Mouse (Mus musculus): ENCODE results near the gene Scamp1.

Scamp1 gene

DNA sequence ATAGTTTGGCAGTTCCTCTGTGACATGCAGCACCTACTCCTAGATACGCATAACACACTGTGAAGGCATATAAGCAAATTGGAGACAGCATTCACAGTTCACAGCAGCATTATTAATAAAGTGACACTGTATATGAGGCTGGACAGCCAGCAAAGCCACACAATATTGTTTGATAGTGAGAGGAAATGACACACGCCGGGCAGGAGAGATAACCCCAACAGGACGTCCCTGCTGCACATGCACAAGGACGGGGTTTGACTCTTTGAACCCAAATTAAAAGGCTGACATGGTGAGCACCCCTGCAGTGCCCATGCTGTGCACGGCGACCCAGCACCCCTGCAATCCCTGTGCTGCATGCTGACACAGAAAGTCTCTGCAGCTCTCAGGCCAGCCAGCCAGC lies 17.5 kb downstream of the Scamp1 start:
- no peak for DNase-seq

DNA sequence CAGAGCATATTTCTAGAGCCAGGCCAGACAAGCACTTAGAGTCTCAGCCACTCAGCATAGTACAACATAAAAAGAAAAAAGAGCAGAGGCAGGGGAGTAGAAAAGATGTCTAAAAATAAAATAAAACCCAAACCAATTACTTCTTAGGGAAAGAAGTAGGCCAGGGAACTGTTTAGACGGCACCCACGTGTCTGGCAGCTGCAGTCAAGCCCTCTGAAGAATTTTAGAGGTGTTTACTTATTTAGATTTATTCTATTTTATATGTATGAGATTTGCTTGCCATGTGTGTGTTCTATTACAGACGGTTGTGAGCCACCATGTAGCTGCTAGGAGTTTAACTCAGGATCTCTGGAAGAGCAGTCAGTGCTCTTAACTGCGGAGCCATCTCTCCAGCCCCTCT lies 18.5 kb downstream of the Scamp1 start:
- no peak for DNase-seq

DNA sequence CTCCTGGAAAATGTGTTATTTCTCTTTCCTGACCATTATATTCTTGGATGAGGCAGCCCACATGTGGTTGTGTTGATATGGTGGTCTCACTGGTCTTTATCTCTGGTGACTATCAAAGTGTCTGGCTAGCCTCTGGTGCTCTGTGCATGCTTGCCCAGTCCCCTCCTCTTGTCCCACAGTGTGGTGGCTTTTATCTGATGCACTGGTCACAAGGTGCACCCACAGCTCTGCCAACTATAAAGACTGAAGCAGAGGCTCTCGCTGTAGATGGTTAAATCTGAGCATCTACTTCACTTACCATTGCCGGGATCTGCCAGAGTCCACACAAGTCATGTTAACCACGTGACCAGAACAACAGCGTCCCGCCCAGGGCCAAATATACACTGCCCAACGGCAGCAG lies 19.1 kb downstream of the Scamp1 start:
- DNase-seq = no peak

DNA sequence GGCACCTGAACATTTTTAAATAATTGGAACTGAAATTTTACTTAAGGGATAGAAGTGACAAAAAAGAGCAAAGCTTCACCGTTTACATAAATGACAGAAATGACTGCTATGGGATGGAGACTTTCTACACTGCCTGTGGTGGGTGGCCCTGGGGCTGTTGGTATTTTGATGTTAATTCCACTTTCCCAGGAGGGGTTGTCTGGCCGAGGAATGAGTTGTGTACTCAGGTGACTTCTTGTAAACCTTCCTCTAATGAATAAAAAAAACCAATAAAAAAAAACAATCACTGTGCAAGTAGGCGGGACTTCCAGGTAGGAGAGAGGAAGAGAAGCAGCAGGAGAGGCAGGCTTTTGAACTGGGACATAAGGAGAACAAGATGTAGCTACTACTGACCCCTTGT lies 20.4 kb downstream of the Scamp1 start:
- no peak for DNase-seq

DNA sequence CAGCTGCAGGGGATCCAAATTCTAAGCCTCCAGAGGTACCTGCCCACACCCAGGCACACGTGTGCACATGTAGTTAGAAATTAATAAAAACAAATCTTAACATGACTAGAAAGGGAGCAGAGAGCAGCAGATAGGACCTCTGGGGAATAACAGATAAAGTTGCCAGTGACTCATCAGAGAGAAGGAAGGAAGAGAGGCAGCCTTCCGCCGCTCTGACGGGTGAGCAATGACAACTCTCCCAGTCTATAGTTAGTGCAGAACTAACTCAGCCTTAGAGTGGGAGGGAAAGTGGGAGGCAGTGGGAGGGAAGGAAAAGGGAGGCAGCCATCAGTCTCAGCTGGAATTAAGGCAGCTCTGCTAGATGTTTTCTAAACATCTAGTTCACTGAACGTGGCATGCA lies 21.7 kb downstream of the Scamp1 start:
- no peak for DNase-seq

DNA sequence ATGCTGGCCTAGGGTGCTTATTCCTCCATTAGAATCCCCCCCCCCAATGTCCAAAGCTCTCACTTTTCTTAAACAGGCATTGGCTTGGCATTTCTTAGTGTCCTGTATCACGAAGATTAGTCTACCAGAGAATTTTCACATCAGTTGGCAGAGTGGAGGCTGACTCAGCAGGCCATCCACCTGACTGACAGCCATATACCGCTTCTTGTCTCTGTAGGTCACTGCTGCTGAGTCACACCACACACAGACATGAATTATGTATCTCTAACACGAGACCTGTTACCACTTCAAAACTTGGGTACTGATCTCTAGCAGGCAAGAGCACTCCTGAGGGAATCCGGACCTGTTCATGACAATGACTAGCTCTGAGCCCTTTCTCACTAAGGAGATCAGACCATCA lies 23.1 kb downstream of the Scamp1 start:
- DNase-seq = no peak

DNA sequence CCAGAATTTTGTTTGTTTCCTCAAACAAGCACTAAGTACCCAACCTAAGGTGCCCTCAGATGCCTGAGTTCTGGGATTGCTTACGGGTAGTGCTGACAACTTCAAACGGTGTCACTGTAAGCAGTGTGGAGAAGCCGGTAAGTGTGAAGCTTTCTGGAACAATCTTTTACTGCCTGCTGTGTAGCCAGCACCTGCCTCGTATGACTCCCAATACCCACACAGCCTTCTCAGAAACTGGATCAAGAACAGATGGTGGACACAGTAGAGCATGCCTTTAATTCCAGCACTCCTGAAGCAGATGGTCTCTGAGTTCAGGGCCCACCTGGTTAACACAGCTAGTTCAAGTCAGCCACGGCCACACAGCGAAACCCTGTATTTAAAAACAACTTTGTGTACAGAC lies 24.0 kb downstream of the Scamp1 start:
- no peak for DNase-seq

DNA sequence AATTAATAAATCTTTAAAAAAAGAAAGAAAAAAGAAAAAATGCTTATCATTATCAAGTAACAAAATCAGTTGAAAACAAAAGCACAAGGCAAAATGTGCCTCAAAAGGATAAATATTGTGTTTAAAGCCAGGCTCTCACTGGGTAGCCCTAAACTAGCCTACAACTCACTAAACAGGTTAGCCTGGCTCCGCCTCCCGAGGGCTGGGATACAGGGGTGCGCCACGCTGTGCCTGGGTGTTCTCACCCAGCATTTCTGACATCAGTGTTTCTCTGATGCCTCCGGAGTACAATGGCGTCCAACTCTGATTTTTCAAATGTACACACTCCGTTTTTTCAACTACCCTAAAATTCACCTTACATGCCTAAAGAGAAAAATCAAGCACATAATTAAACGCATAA lies 24.7 kb downstream of the Scamp1 start:
- no peak for DNase-seq

DNA sequence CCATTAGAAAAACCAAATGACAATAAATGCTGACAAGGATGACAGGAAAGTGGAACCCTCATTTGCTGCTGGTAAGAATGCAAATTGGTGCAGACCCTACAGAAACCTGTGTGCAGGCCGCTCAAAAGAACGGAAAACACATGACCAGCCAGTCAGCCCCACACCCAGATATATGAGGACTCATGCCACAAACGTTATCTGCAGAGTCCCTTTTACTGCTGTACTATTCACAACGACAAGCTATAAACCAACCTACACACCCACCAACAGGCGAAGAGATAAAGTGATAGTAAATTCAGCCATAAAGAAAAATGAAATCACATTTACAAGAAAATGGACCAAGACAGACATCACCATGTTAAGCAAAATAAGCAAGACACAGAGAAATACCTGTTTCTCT lies 26.4 kb downstream of the Scamp1 start:
- DNase-seq = no peak

DNA sequence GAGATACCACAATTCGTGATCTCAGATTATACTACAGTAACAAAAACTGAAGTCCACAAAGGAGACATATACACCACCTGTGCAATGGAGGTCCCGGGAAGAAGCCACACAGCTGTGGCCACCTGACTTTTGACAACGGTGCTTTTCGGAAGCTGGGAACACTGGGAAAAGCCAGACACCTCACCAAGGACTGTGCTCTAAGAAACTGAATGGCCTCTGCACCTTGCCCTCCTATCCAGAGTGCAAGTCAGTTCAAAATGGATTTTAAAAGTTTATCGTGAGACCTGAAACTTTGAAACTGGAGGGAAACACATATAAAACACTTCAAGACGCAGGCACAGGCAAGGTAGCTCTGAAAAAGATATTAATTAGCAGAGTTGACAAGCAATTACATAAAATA lies 27.1 kb downstream of the Scamp1 start:
- peak; percentile 22 for DNase-seq

DNA sequence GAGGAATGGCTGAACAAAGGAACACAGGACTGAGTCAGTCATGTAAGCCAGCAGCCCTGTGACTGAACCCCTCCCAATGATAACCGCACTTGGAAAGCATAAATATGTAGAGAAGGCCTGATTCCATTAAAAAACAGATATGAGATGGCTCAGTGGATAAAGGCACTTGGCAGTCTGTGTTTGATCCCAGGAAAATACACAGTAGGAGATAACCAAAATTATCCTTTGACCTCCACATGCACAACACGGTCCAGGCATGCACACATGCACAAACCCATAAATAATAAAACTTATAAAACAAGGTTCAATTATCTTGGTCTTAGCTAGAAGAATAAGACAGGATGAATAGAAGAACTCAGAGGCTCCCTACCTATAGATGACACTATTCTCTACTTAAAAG lies 27.9 kb downstream of the Scamp1 start:
- DNase-seq = no peak

DNA sequence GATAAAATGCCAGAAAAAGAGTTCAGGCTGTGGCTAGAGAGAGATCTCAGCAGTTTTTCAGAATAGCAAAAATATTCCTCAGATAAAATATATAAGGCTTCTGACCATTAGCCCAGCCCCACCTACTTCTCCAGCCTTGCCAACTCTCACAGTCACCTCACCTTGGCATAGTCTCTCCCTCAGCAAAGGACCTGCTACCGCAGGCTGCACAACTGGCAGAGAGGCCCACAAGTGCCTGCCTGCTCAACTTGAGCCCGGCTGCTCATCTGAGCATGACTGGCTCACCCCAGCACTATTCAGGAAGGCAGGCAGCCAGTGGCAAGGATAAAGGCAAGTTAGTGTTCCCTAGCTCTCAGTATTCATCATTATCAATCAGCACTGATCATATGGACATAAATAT lies 30.5 kb downstream of the Scamp1 start:
- DNase-seq = peak; percentile 58

DNA sequence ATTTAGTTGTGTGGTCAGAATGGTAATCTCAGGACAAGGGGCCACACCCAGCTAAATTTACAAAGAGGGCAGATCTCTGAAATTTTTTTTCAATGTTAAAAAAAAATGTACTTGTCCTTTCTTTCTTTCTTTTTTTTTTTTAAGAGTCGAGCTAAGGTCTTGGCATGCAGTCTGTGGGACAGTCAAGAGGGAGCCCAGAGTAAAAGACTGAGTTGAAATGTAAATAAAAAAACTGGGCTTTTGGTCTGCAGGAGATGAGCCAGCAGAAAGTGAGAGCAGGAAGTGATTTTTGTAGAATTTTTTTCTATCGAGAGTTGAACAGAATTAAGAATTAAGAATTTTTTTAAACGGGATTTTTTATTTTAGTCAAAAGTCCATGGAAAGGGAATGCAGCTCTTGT lies 31.4 kb downstream of the Scamp1 start:
- DNase-seq = no peak

DNA sequence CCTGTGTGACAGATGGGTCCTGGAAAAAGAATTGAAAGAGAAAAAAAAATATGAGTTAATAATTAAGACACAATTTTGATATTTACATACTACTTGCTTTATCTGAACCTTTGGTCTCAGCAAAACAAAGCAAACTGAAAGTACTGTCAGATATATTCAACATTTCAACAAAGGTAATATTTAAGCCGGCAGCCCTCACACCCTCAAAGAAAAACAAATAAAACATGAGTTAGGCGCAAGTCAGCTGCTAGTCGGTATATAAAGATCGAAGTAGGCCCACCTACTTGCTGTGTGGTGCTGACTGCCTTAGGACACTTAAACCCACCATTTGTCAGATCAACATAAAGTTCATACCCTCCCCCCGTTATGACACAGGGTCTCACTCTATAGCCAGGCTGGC lies 32.6 kb downstream of the Scamp1 start:
- DNase-seq = no peak

DNA sequence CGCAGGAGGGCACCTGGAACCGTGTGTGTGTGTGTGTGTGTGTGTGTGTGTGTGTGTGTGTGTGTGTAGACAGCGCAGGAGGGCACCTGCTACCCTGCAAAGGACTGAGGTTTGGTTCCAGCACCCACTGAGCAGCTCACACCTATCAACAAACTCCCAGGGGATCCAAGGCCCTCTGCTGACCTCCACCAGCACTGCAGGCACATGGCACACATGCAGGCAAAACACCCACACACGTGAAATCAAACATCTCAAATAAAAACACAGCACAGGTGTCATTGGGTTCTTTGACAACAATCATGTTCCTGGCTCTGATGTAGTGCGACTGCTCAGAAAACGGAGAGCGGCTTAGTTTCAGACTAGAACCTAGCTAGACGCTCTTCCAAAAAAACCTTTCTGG lies 34.9 kb downstream of the Scamp1 start:
- DNase-seq = no peak

DNA sequence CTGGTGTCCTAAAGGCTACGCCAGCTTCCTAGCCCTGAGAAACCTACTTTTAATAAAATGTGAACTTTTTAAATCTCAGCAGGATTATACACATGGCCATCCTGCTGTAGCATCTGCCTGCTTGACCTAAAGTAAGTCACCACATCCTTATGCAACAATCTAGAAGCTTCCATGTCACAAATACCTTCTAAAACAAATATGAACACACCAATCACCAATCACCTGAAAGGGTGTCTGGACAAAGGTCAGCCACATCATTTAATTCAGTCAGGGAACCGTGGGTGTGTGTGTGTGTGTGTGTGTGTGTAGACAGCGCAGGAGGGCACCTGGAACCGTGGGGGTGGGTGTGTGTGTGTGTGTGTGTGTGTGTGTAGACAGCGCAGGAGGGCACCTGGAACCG lies 35.5 kb downstream of the Scamp1 start:
- no peak for DNase-seq

DNA sequence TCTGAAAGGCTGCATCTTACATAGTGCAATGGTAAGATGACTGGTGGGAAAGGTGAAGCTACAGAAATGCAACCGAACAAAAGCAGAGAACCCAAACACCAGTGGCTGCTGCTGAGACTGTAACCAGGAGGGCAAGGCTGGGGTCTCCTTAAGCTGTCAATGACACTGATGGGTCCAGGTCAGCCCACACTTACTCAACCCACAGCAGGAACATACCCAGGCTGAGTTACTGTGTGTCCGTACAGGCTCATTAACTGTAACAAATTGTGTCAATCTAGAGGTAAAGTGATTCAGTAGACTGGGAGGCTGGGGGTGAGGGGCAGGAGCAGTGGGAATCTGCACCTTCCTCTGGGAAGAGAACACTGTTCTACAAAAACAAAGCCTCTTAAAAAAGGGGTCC lies 42.8 kb downstream of the Scamp1 start:
- DNase-seq = no peak

DNA sequence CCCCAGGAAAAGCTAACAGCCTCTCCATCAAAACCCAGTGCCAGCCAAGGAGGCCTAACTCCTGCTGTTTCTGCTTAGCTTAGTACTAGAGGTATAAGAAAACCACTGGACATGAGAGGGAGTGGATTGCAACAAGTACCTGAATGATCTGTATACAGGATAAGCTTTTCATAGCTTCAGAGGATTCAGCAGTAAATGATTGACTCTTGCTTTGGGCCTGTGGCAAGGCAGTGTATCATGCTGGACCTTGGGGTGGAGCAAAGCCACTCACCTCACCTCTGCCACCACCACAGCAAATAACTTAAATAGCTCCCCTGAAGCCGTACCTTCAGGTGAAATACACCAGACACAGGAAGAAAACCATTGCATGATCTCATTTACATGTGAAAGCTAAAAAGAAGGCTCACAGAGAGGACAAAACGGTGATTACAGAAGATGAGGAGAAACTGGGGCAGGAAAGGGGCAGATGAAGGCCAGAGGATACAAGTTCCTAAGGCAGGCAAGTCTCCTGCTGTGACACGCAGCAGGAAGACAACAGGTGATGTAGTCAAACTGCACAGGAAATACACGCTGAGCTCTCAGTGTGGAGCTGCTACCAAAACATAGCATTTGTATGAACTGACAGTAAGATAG lies 43.6 kb downstream of the Scamp1 start:
- no peak for DNase-seq

DNA sequence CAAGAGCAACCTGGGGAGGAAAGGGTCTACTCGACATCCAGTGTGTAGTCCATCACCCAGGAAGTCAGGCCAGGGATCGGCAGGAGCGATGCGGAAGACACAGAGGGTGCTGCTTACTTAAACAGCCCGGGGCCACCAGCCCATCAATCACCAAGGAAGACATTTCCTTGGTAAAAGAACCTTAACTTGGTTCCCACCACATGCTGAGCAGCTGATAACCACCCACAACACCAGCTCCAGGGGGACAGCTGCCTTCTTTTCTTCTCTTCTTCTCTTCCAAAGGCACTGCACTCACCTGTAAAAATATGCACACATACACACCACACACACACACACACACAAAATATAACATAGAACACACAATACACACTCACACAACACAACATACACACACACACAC lies 44.8 kb downstream of the Scamp1 start:
- no peak for DNase-seq

DNA sequence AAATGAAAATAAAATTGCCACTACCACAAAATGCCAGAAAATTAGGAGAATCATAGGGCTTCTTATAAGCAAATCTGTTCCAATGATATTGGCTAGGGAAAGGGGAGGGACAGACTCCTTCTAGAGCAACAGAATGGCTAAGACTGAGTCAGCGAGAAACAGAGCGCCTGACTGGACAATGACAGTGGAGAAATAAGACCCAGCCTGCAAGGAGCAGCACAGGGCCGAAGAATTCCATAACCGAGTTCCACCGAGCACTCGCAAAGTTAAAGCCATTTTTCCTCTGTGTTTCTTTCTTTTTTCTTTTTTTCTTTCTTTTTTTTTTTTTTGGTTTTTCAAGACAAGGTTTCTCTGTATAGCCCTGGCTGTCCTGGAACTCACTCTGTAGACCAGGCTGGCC lies 45.5 kb downstream of the Scamp1 start:
- no peak for DNase-seq

DNA sequence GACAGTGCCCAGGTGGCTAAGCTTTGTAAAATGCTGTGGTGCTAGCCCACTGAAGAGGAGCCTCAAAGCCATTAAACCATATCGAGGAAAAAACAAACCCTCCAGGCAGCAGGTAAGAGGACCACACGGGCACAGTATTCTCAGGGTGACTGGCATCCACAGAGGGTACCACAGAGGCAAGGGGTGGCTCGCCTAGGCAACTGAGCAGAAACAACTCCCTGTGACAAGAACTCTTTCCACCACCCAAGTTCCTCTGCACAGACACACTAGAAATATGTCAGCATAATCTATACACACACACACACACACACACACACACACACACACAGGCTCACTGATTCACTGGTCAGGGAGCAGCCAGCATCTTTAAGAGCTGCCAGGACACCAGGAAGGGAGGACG lies 46.2 kb downstream of the Scamp1 start:
- no peak for DNase-seq

DNA sequence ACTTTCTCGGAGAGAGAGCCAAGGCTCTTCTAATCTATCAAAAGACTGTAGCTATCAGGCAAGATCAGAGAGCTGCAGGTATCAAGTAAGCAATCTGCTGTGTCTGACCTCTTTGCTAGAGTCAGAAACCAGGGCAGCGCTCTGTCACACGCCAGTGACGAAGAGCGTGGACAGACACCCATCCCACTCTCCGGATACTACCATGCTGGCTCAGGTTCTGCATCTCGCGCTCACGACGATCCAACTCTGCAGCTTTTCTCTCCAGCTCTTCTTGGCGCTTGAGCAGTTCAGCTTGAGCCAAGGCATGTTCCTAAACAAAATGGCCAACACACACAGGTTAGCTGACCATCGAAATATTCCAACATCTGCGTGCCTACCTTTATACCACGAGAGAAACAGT lies 53.8 kb downstream of the Scamp1 start:
- DNase-seq = no peak

DNA sequence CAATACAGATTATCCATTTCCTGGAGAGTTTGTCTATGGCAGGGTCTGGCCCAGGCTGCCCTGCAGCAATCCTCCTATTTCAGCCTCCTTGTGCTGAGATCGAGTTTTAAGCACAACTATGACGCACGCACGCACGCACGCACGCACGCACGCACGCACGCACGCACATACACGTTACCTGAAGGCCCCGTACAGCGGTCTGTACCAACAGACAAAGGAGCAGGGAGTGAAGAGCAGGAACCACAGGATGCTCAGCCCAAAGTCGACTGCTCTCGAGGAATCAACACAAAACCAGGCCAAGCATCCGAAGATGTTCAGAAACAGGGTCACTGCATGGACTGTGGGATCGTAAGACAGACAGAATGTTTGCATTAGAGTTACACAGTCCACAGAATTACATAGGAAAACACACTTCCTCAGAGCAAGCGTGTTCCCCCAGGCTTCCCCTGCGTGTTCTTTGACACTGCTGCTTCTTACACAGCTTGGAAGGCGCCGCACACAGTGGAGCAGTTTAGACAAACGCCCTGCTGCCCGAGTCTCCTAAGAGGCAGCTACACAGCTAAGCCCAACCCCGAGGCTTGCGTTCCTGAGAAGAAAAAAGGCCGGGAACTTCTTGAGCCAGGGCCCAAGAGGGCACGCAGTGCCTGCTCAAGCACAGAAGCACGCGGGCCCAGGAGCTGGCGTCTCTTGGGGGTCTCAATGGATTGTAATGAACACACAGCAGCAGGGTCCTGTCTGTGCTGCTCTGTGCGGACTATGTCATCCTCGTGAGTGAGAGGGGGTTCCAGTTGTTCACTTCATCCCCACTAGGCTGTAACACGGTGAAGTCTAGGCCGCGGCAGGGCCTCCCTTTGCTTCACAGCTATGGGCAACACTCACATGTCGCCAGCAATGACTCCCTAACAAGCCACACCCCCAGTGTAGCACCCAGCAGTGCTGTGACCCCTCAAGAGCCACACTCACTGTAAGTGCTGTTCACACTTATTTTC lies 60.6 kb downstream of the Scamp1 start:
- DNase-seq = no peak

DNA sequence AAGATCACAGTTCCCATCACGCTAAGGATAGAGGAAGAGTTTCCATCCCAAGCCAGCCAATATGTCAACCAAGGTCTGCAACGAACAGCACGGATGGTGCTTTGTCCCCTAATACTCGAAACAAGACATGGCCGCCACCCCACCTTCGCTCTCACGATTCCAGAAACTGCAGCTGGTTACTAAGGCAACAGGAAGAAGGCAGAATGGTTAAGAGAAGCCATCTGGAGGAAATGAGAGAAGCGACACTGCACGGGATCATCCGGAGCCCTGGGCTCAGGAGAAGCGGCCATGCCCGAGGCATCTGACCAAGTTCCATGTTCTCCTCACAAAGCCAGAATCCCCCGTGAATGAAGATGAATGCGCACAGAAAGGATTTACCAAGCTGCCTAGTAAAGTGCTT lies 62.0 kb downstream of the Scamp1 start:
- no peak for DNase-seq

DNA sequence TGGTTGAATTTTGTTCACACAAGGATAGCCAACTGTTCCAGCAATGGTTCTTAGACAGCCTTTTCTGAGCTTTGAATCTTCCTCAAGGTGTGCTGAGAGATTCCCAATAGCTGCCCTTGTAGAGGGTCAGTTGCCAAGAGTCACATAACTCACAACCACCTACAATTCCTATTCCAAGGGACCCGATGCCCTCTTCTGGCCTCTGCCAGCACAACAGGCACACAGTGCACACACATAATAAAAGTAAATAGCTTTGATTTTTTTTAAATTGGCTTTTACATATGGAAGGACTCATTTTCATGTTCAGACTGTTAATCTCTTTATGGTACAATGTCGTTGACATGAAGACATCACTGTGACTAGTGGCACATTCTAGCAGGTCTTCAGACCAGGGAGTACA lies 72.9 kb downstream of the Scamp1 start:
- DNase-seq = no peak
